8 mouse cellular contexts compared by ENCODE assay signal in genomic region chr2:135766471-135767063, GRCm38 (mm10).
DNase-seq lines count a peak whose midpoint lies in the region; ATAC-seq and TF ChIP-seq lines count a peak whose summit lies in the region.

No protein-coding gene starts in this region.

- no peaks in the 10 kb centered on the region for H3K9me3 ChIP-seq in neural tube, embryonic 14.5 days (ENCODE audit: control insufficient read depth, low read length)
- H3K9me3 ChIP-seq in neural tube, embryonic 15.5 days (replicated peaks): no peaks in the 10 kb centered on the region
- H3K9me3 ChIP-seq in heart, postnatal 0 days (replicated peaks; ENCODE audit: control insufficient read depth, low read length): no peaks in the 10 kb centered on the region
- H3K9me3 ChIP-seq in stomach, embryonic 14.5 days (ENCODE audit: control insufficient read depth, low read depth, low read length): no peaks in the 10 kb centered on the region

- H3K4me3 ChIP-seq in neural tube, embryonic 14.5 days (ENCODE audit: low read depth, low read length): no peak overlapping the region
- no peak overlapping the region for H3K4me3 ChIP-seq in neural tube, embryonic 15.5 days (replicated peaks)
- H3K4me3 ChIP-seq in heart, postnatal 0 days (ENCODE audit: low read depth, low read length): peak overlapping the region; percentile 9; the same call in 1 of the 2 replicates
- H3K4me3 ChIP-seq in stomach, embryonic 14.5 days (ENCODE audit: low read depth, low read length): no peak overlapping the region

- no peak overlapping the region for H3K9ac ChIP-seq in neural tube, embryonic 14.5 days (replicated peaks; ENCODE audit: low read depth, low read length)
- H3K9ac ChIP-seq in neural tube, embryonic 15.5 days (replicated peaks): no peak overlapping the region
- H3K9ac ChIP-seq in heart, postnatal 0 days (replicated peaks; ENCODE audit: low read depth, low read length): no peak overlapping the region
- H3K9ac ChIP-seq in stomach, embryonic 14.5 days (replicated peaks; ENCODE audit: low read depth, low read length): no peak overlapping the region

- TF ChIP-seq EP300 in heart, postnatal 0 days (IDR thresholded peaks at IDR 0.05; ENCODE audit: low read depth): no peak

- TF ChIP-seq CTCF in heart, postnatal 0 days (IDR thresholded peaks at IDR 0.05; ENCODE audit: low read depth): no peak

- no peaks in the 10 kb centered on the region for H3K4me1 ChIP-seq in neural tube, embryonic 14.5 days (ENCODE audit: control insufficient read depth, insufficient read depth, low read length)
- peaks cover 25% of the 10 kb centered on the region; the same call in 1 of the 2 replicates for H3K4me1 ChIP-seq in neural tube, embryonic 15.5 days
- H3K4me1 ChIP-seq in heart, postnatal 0 days (ENCODE audit: control insufficient read depth, insufficient read depth): peaks cover 30% of the 10 kb centered on the region
- peaks cover 22% of the 10 kb centered on the region; the same call in 1 of the 2 replicates for H3K4me1 ChIP-seq in stomach, embryonic 14.5 days (ENCODE audit: control insufficient read depth, insufficient read depth, low read length)

- peak; percentile 93 for DNase-seq in heart, adult 11 months
- no peak for DNase-seq in heart, postnatal 25 days (ENCODE audit: low spot score)
- DNase-seq in heart, postnatal 0 days (ENCODE audit: low spot score): peak; percentile 55
- DNase-seq in layer of hippocampus, adult 9-11 months: no peak

- WGBS in neural tube, embryonic 14.5 days: 88% methylated on average over 6 of the region's 6 CpGs
- 91% methylated on average over 6 of the region's 6 CpGs for WGBS in neural tube, embryonic 15.5 days
- 37% methylated on average over 6 of the region's 6 CpGs for WGBS in heart, postnatal 0 days
- WGBS in stomach, embryonic 14.5 days: 68% methylated on average over 6 of the region's 6 CpGs

- no peaks in the 10 kb centered on the region for H3K36me3 ChIP-seq in neural tube, embryonic 14.5 days (ENCODE audit: control insufficient read depth, insufficient read depth, low read length)
- no peaks in the 10 kb centered on the region for H3K36me3 ChIP-seq in neural tube, embryonic 15.5 days
- H3K36me3 ChIP-seq in heart, postnatal 0 days (replicated peaks; ENCODE audit: control insufficient read depth, insufficient read depth, low read length): no peaks in the 10 kb centered on the region
- H3K36me3 ChIP-seq in stomach, embryonic 14.5 days (ENCODE audit: control insufficient read depth, insufficient read depth, low read length): no peaks in the 10 kb centered on the region

- peak; percentile 50; the same call in 1 of the 2 replicates for ATAC-seq in neural tube, embryonic 14.5 days (ENCODE audit: low read depth)
- no peak for ATAC-seq in neural tube, embryonic 15.5 days (ENCODE audit: low FRiP score)
- peak; percentile 73; the same call in 1 of the 2 replicates for ATAC-seq in heart, postnatal 0 days (ENCODE audit: insufficient read depth, low read depth)
- ATAC-seq in stomach, embryonic 14.5 days (ENCODE audit: insufficient number of reproducible peaks, insufficient read depth, low FRiP score, low read depth): 0 out of 2 replicates have a peak, but pooled peaks have one; percentile 21
- no peak for ATAC-seq in erythroblast, adult 5-6 weeks (replicated peaks; ENCODE audit: low FRiP score, poor library complexity, severe bottlenecking)

- intact Hi-C loops in heart, postnatal 25 days (cut with DNase I): no loop called here

- no peaks in the 10 kb centered on the region for H3K27me3 ChIP-seq in neural tube, embryonic 14.5 days (ENCODE audit: control insufficient read depth, insufficient read depth, low read length)
- H3K27me3 ChIP-seq in neural tube, embryonic 15.5 days (replicated peaks): no peaks in the 10 kb centered on the region
- H3K27me3 ChIP-seq in heart, postnatal 0 days (ENCODE audit: control insufficient read depth, insufficient read depth, low read length): no peaks in the 10 kb centered on the region
- no peaks in the 10 kb centered on the region for H3K27me3 ChIP-seq in stomach, embryonic 14.5 days (ENCODE audit: control insufficient read depth, insufficient read depth, low read length)

- H3K4me2 ChIP-seq in neural tube, embryonic 14.5 days (ENCODE audit: low read depth, low read length): no peak overlapping the region
- no peak overlapping the region for H3K4me2 ChIP-seq in neural tube, embryonic 15.5 days
- H3K4me2 ChIP-seq in heart, postnatal 0 days (ENCODE audit: low read depth, low read length): peak overlapping the region; percentile 35
- H3K4me2 ChIP-seq in stomach, embryonic 14.5 days (replicated peaks; ENCODE audit: low read depth, low read length): no peak overlapping the region

- H3K27ac ChIP-seq in neural tube, embryonic 14.5 days (ENCODE audit: low read depth, low read length): no peak overlapping the region
- no peak overlapping the region for H3K27ac ChIP-seq in neural tube, embryonic 15.5 days (replicated peaks)
- H3K27ac ChIP-seq in heart, postnatal 0 days (ENCODE audit: low read depth): no peak overlapping the region
- no peak overlapping the region for H3K27ac ChIP-seq in stomach, embryonic 14.5 days (ENCODE audit: low read length)

Comparison
In these comparisons a context has a peak if more than half of its experiments do, and no peak if none do; other contexts are left out.
1. DNase-seq: peak in heart, adult 11 months (single experiment) and heart, postnatal 0 days (single experiment); none in heart, postnatal 25 days (single experiment) and layer of hippocampus, adult 9-11 months (single experiment).
2. ATAC-seq: peak in neural tube, embryonic 14.5 days (single experiment), heart, postnatal 0 days (single experiment) and stomach, embryonic 14.5 days (single experiment); none in neural tube, embryonic 15.5 days (single experiment) and erythroblast, adult 5-6 weeks (single experiment).